Mouse (Mus musculus) lung, adult 2 months (tissue): ENCODE data around the gene Dcaf7.

Source experiments
- CTCF ChIP-seq: fragments of 200-500 bp; IDR thresholded peaks from 2 replicates; pipeline ENCODE4 v1.5.1; 2011; ENCODE audit warnings: mild to moderate bottlenecking, low read length, control low read depth; ENCODE audit not compliant: insufficient read depth
- POLR2A ChIP-seq: fragments of 200-500 bp; IDR thresholded peaks from 2 replicates; pipeline ENCODE4 v1.6.1; 2011; ENCODE audit warnings: low read depth, mild to moderate bottlenecking, control low read depth, low read length, borderline replicate concordance; ENCODE audit errors: extremely low read depth

DNA sequence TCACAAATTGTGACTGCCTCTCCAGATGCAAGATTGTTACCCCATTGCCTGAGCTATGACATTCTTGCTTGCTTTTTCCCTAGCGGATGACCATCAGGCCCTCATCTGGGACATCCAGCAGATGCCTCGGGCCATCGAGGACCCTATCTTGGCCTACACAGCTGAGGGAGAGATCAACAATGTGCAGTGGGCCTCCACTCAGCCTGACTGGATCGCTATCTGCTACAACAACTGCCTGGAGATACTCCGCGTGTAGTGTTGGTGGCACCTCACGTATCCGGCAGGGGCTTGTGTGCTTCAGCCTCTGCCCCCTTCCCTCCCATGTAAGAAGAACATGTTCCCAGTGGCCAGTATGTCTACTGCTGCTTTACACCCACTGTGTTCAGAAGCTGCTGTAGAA, 17.9 kb downstream of the Dcaf7 start:
- TF ChIP-seq CTCF (no peak), POLR2A (no peak)
